Mouse (Mus musculus) liver, adult 2 months (tissue): ENCODE results near the gene Rgs11. TPM values are rescaled to one million over a fixed set of nuclear protein-coding genes. Genes with fewer than 3 reads are reported as not detected.

Experiments used
- DNase-seq: peaks from one replicate; pipeline ENCODE4 v3.0.0-alpha.2; 2011; ENCODE audit warnings: low read depth, low spot score; ENCODE audit errors: extremely low read depth
- H3K27ac ChIP-seq: fragments of 200-500 bp; replicated peaks from 2 replicates; pipeline ENCODE4 v1.5.1; 2012; ENCODE audit warnings: low read depth, mild to moderate bottlenecking, control low read depth, inconsistent platforms, low read length; ENCODE audit not compliant: insufficient read depth
- H3K27me3 ChIP-seq: fragments of 200-500 bp; 2 replicates; pipeline ENCODE4 v1.6.1; 2012; ENCODE audit warnings: mild to moderate bottlenecking, moderate library complexity, low read length, inconsistent platforms; ENCODE audit not compliant: control insufficient read depth, insufficient read depth
- H3K36me3 ChIP-seq: fragments of 200-500 bp; 2 replicates; pipeline ENCODE4 v1.6.1; 2012; ENCODE audit warnings: low read length, inconsistent platforms; ENCODE audit not compliant: control insufficient read depth, insufficient read depth
- H3K4me1 ChIP-seq: fragments of 200-500 bp; 2 replicates; pipeline ENCODE4 v1.6.1; 2011; ENCODE audit warnings: low read length; ENCODE audit not compliant: control insufficient read depth, insufficient read depth
- H3K4me3 ChIP-seq: fragments of 200-500 bp; 2 replicates; pipeline ENCODE4 v1.5.1; 2011; ENCODE audit warnings: low read depth, mild to moderate bottlenecking, control low read depth, low read length, moderate library complexity; ENCODE audit not compliant: insufficient read depth
- H3K79me2 ChIP-seq: fragments of 200-500 bp; 2 replicates; pipeline ENCODE4 v1.6.1; 2012; ENCODE audit warnings: inconsistent platforms, mild to moderate bottlenecking, low read length, moderate library complexity; ENCODE audit not compliant: control insufficient read depth, insufficient read depth
- H3K9ac ChIP-seq: fragments of 200-500 bp; 2 replicates; pipeline ENCODE4 v1.6.1; 2012; ENCODE audit warnings: low read depth, mild to moderate bottlenecking, control low read depth, inconsistent platforms, low read length
- CTCF ChIP-seq: fragments of 200-500 bp; IDR thresholded peaks from 2 replicates; pipeline ENCODE4 v1.5.1; 2011; ENCODE audit warnings: low read depth, low read length, control low read depth
- POLR2A ChIP-seq: fragments of 200-500 bp; IDR thresholded peaks from 2 replicates; pipeline ENCODE4 v1.6.1; 2011; ENCODE audit warnings: low read length, control low read depth; ENCODE audit not compliant: insufficient read depth; ENCODE audit errors: extremely low read depth
- WGBS: fragments of 180-500 bp; shearing (Covaris S2); methylation state at CpG from one replicate; pipeline ENCODE4 v1.1.7; 2018; 5-methylcytosine and 5-hydroxymethylcytosine counted together
- polyA plus RNA-seq: library from polyadenylated mRNA; depleted of rRNA; stranded (reverse); fragments of >200 nt; gene quantifications from 2 replicates; pipeline ENCODE4 v1.2.3, GENCODE M21; 2012
- total RNA-seq: library from RNA; depleted of rRNA; stranded (reverse); fragments of >200 nt; gene quantifications from 2 replicates; pipeline ENCODE4 v1.2.3, GENCODE M21; 2014

The Rgs11 gene
- total and polyA plus RNA-seq, 2 experiments = 0.09 to 0.22 TPM

- Histone ChIP-seq H3K36me3 (no peaks in the 10 kb centered on the region), H3K27ac (no peak overlapping the region)
- no peak for DNase-seq
These were observed 1.7 kb upstream of the Rgs11 start for GRCm38 (mm10) chr17:26200831-26201705.

GRCm38 (mm10) chr17:26201998-26202397 is 753 bp upstream of the Rgs11 start:
- Histone ChIP-seq H3K79me2 (no peaks in the 10 kb centered on the region), H3K27me3 (peaks cover 15% of the 10 kb centered on the region; the same call in 1 of the 2 replicates), H3K4me3 (no peak overlapping the region), H3K27ac (no peak overlapping the region), H3K36me3 (no peaks in the 10 kb centered on the region), H3K9ac (no peak overlapping the region), H3K4me1 (no peaks in the 10 kb centered on the region)
- TF ChIP-seq POLR2A (no peak), CTCF (no peak)
- no peak for DNase-seq

More at GRCm38 (mm10) chr17:26200831-26201705, 1.7 kb upstream of the Rgs11 start:
- Histone ChIP-seq H3K9ac (no peak overlapping the region), H3K4me1 (no peaks in the 10 kb centered on the region), H3K4me3 (no peak overlapping the region), H3K27me3 (peaks cover 15% of the 10 kb centered on the region; the same call in 1 of the 2 replicates), H3K79me2 (no peaks in the 10 kb centered on the region)
- 3% methylated on average over 88 of the region's 92 CpGs for WGBS
- TF ChIP-seq POLR2A = no peak
- no peak for TF ChIP-seq CTCF

GRCm38 (mm10) chr17:26203321-26203811 is 615 bp downstream of the Rgs11 start:
- Histone ChIP-seq H3K4me1 (no peaks in the 10 kb centered on the region), H3K79me2 (no peaks in the 10 kb centered on the region), H3K9ac (no peak overlapping the region), H3K27me3 (peaks cover 15% of the 10 kb centered on the region; the same call in 1 of the 2 replicates), H3K27ac (no peak overlapping the region), H3K4me3 (peak overlapping the region; percentile 52; the same call in 1 of the 2 replicates), H3K36me3 (no peaks in the 10 kb centered on the region)
- TF ChIP-seq POLR2A (no peak), CTCF (no peak)
- DNase-seq = no peak
- WGBS = 4% methylated on average over 30 of the region's 30 CpGs

- TF ChIP-seq POLR2A = no peak
- TF ChIP-seq CTCF = no peak
- Histone ChIP-seq H3K4me3 (no peak overlapping the region), H3K27ac (no peak overlapping the region), H3K36me3 (no peaks in the 10 kb centered on the region), H3K4me1 (no peaks in the 10 kb centered on the region), H3K79me2 (no peaks in the 10 kb centered on the region), H3K27me3 (peaks cover 15% of the 10 kb centered on the region; the same call in 1 of the 2 replicates), H3K9ac (no peak overlapping the region)
- no peak for DNase-seq
- 54% methylated on average over 11 of the region's 11 CpGs for WGBS
These were observed 2.0 kb downstream of the Rgs11 start for GRCm38 (mm10) chr17:26204766-26205165.

GRCm38 (mm10) chr17:26206392-26206791 is 3.6 kb downstream of the Rgs11 start:
- Histone ChIP-seq H3K4me1 (no peaks in the 10 kb centered on the region), H3K27me3 (0 out of 2 replicates have a peak, but pooled peaks cover 6% of the 10 kb centered on the region), H3K4me3 (no peak overlapping the region), H3K27ac (no peak overlapping the region), H3K36me3 (no peaks in the 10 kb centered on the region), H3K79me2 (no peaks in the 10 kb centered on the region), H3K9ac (no peak overlapping the region)
- 26% methylated on average over 1 of the region's 1 CpGs for WGBS
- TF ChIP-seq POLR2A (no peak), CTCF (no peak)
- DNase-seq = no peak
